Mouse (Mus musculus) cerebellum, adult 11-12 months (tissue): ENCODE measurements around the gene Shisa8.
A peak's percentile ranks its signal among the peaks of the same experiment; 100 is the strongest.

Experiments used
- DNase-seq: peaks from one replicate; pipeline ENCODE4 v3.0.0; 2022

Shisa8 gene

GRCm38 (mm10) chr15:82170437-82171377 is 41.9 kb downstream of the Shisa8 start:
- DNase-seq, result peak; percentile 76

GRCm38 (mm10) chr15:82169671-82170070 is 42.9 kb downstream of the Shisa8 start:
- no peak for DNase-seq

- DNase-seq, result peak; percentile 28
These were observed 45.1 kb downstream of the Shisa8 start for GRCm38 (mm10) chr15:82167201-82168168.

- DNase-seq, result peak; percentile 15
These were observed 46.1 kb downstream of the Shisa8 start for GRCm38 (mm10) chr15:82166240-82167100.

GRCm38 (mm10) chr15:82165332-82166239 is 47.0 kb downstream of the Shisa8 start:
- DNase-seq, result peak; percentile 73

GRCm38 (mm10) chr15:82164496-82164895 is 48.1 kb downstream of the Shisa8 start:
- DNase-seq, result no peak

GRCm38 (mm10) chr15:82164061-82164399 is 48.6 kb downstream of the Shisa8 start:
- DNase-seq, result no peak

GRCm38 (mm10) chr15:82163356-82164060 is 49.1 kb downstream of the Shisa8 start:
- no peak for DNase-seq

- DNase-seq, result no peak
These were observed 50.5 kb downstream of the Shisa8 start for GRCm38 (mm10) chr15:82161965-82162600.

GRCm38 (mm10) chr15:82160731-82161640 is 51.6 kb downstream of the Shisa8 start:
- no peak for DNase-seq

- no peak for DNase-seq
These were observed 53.1 kb downstream of the Shisa8 start for GRCm38 (mm10) chr15:82159471-82159870.

- DNase-seq, result no peak
These were observed 54.2 kb downstream of the Shisa8 start for GRCm38 (mm10) chr15:82158243-82159035.

GRCm38 (mm10) chr15:82156902-82157301 is 55.7 kb downstream of the Shisa8 start:
- no peak for DNase-seq

- no peak for DNase-seq
These were observed 56.3 kb downstream of the Shisa8 start for GRCm38 (mm10) chr15:82156298-82156697.
